Mouse (Mus musculus) embryo, embryonic 10.5 days (tissue): ENCODE measurements around the gene Cdh10.

ENCODE experiments used
- DNase-seq: peaks from one replicate; pipeline ENCODE4 v3.0.0-alpha.2; 2015; ENCODE audit warnings: low spot score

Cdh10 gene

GRCm38 (mm10) chr15:18818185-18818973 lies at the start of gene Cdh10:
Cdh10 (plus strand) TSS chr15:18818947.
- peak; percentile 84 for DNase-seq

- peak; percentile 16 for DNase-seq
These were observed 9.5 kb upstream of the Cdh10 start for GRCm38 (mm10) chr15:18809148-18809827.

- no peak for DNase-seq
These were observed 1.0 kb upstream of the Cdh10 start for GRCm38 (mm10) chr15:18817707-18818106.

- no peak for DNase-seq
These were observed 1.5 kb downstream of the Cdh10 start for GRCm38 (mm10) chr15:18820226-18820625.

GRCm38 (mm10) chr15:18821114-18821756 lies 2.5 kb downstream of the Cdh10 start:
- peak; percentile 92 for DNase-seq

- no peak for DNase-seq
These were observed 4.7 kb downstream of the Cdh10 start for GRCm38 (mm10) chr15:18823420-18823819.

GRCm38 (mm10) chr15:18832263-18832662 lies 13.5 kb downstream of the Cdh10 start:
- peak; percentile 82 for DNase-seq

GRCm38 (mm10) chr15:18841769-18842168 lies 23.0 kb downstream of the Cdh10 start:
- DNase-seq = no peak

GRCm38 (mm10) chr15:18844807-18845206 lies 26.1 kb downstream of the Cdh10 start:
- peak; percentile 4 for DNase-seq

- no peak for DNase-seq
These were observed 31.8 kb downstream of the Cdh10 start for GRCm38 (mm10) chr15:18850497-18850896.

- DNase-seq = no peak
These were observed 39.4 kb downstream of the Cdh10 start for GRCm38 (mm10) chr15:18858135-18858534.

- DNase-seq = no peak
These were observed 51.1 kb downstream of the Cdh10 start for GRCm38 (mm10) chr15:18869871-18870270.

GRCm38 (mm10) chr15:18881467-18881866 lies 62.7 kb downstream of the Cdh10 start:
- DNase-seq = no peak

- DNase-seq = no peak
These were observed 67.9 kb downstream of the Cdh10 start for GRCm38 (mm10) chr15:18886673-18887072.

GRCm38 (mm10) chr15:18888912-18889311 lies 70.2 kb downstream of the Cdh10 start:
- no peak for DNase-seq

GRCm38 (mm10) chr15:18890358-18890757 lies 71.6 kb downstream of the Cdh10 start:
- no peak for DNase-seq

- DNase-seq = no peak
These were observed 82.0 kb downstream of the Cdh10 start for GRCm38 (mm10) chr15:18900776-18901175.

- DNase-seq = no peak
These were observed 85.4 kb downstream of the Cdh10 start for GRCm38 (mm10) chr15:18904131-18904530.

GRCm38 (mm10) chr15:18910612-18911011 lies 91.9 kb downstream of the Cdh10 start:
- no peak for DNase-seq

GRCm38 (mm10) chr15:18925392-18926117 lies 106.8 kb downstream of the Cdh10 start:
- DNase-seq = peak; percentile 7

GRCm38 (mm10) chr15:18926964-18927363 lies 108.2 kb downstream of the Cdh10 start:
- DNase-seq = no peak

- DNase-seq = no peak
These were observed 133.5 kb downstream of the Cdh10 start for GRCm38 (mm10) chr15:18952266-18952665.
